ENCODE assay signal across 7 mouse cellular contexts in genomic region chr11:58225655-58226054, GRCm38 (mm10). TPM values are rescaled to one million over a fixed set of nuclear protein-coding genes. Genes with fewer than 3 reads are reported as not detected.
DNase-seq lines count a peak whose midpoint lies in the region; TF ChIP-seq lines count a peak whose summit lies in the region.

No protein-coding gene starts in this region.

- TF ChIP-seq CTCF in bone marrow macrophage, adult 2 months (IDR thresholded peaks at IDR 0.05; ENCODE audit: low read depth, low read length), result peak; percentile 89

- no peak for TF ChIP-seq POLR2A in bone marrow macrophage, adult 2 months (IDR thresholded peaks at IDR 0.05; ENCODE audit: borderline replicate concordance, low read depth, low read length)

- intact Hi-C loops in heart, postnatal 25 days (cut with DNase I), result loop anchor here (1.0 kb wide), 1 partner anchor 46 kb away; no protein-coding TSS in a partner anchor

- H3K4me1 ChIP-seq in bone marrow macrophage, adult 2 months (ENCODE audit: control insufficient read depth, insufficient read depth, low read length), result peaks cover 15% of the 10 kb centered on the region

- H3K27ac ChIP-seq in bone marrow macrophage, adult 2 months (ENCODE audit: insufficient read depth, low read depth, low read length), result no peak overlapping the region

- DNase-seq in MEL-GATA-1-ER (ENCODE audit: extremely low read depth, low read depth), result peak; percentile 50
- peak; percentile 48 for DNase-seq in fibroblast of lung, adult 2 months (ENCODE audit: low read depth)
- peak; percentile 44 for DNase-seq in heart, postnatal 25 days (ENCODE audit: low spot score)
- DNase-seq in layer of hippocampus, postnatal 10 days (ENCODE audit: low spot score in 2 of 2), result peak; percentile 57 to 70
- peak; percentile 80 for DNase-seq in lung, postnatal 14 days
- DNase-seq in skeletal muscle tissue, adult 2 months (ENCODE audit: low read depth, low spot score), result peak; percentile 67

- H3K4me3 ChIP-seq in bone marrow macrophage, adult 2 months (ENCODE audit: insufficient read depth, low read length), result no peak overlapping the region

RNA-seq across cellular contexts. Expression of gene Irgm2, which starts 26.2 kb away (rescaled TPM):
- polyA plus RNA-seq in bone marrow macrophage, adult 2 months (2012; ENCODE audit: insufficient read depth, insufficient read length, missing spikeins), result 40.7 and 44.4 TPM in 2 replicates
- total RNA-seq in heart, postnatal 25 days (2021), result 10 to 100 TPM in 1 of 2 experiments, 1 to 10 TPM in 1; 9.3 to 10.7 TPM
- total RNA-seq in layer of hippocampus, postnatal 10 days (2021), result 1 to 10 TPM; 1.2 to 1.6 TPM

RNA-seq across cellular contexts. Expression of gene Igtp, which starts 26.3 kb away (rescaled TPM):
- 31.3 and 33.3 TPM in 2 replicates for polyA plus RNA-seq in bone marrow macrophage, adult 2 months (2012; ENCODE audit: insufficient read depth, insufficient read length, missing spikeins)
- total RNA-seq in heart, postnatal 25 days (2021), result 1 to 10 TPM; 6.4 TPM
- under 1 TPM; 0.85 to 0.94 TPM for total RNA-seq in layer of hippocampus, postnatal 10 days (2021)

RNA-seq across cellular contexts. Expression of gene 4930438A08Rik, which starts 48.9 kb away (rescaled TPM):
- polyA plus RNA-seq in bone marrow macrophage, adult 2 months (2012; ENCODE audit: insufficient read depth, insufficient read length, missing spikeins), result not detected in 2 replicates
- not detected for total RNA-seq in heart, postnatal 25 days (2021)
- not detected for total RNA-seq in layer of hippocampus, postnatal 10 days (2021)

RNA-seq across cellular contexts. Expression of gene Mrpl22, which starts 54.2 kb away (rescaled TPM):
- polyA plus RNA-seq in bone marrow macrophage, adult 2 months (2012; ENCODE audit: insufficient read depth, insufficient read length, missing spikeins), result 23.5 and 26.6 TPM in 2 replicates
- total RNA-seq in heart, postnatal 25 days (2021), result 10 to 100 TPM; 46.2 to 50.7 TPM
- 10 to 100 TPM; 30.3 to 34.9 TPM for total RNA-seq in layer of hippocampus, postnatal 10 days (2021)

RNA-seq across cellular contexts. Expression of gene Gemin5, which starts 57.3 kb away (rescaled TPM):
- 3.4 and 4.1 TPM in 2 replicates for polyA plus RNA-seq in bone marrow macrophage, adult 2 months (2012; ENCODE audit: insufficient read depth, insufficient read length, missing spikeins)
- 1 to 10 TPM; 8.5 to 8.9 TPM for total RNA-seq in heart, postnatal 25 days (2021)
- 10 to 100 TPM; 17.5 to 18.5 TPM for total RNA-seq in layer of hippocampus, postnatal 10 days (2021)
